Mouse (Mus musculus) lung, adult 2 months (tissue): ENCODE measurements around the gene Malrd1.

Experiments used
- CTCF ChIP-seq: fragments of 200-500 bp; IDR thresholded peaks from 2 replicates; pipeline ENCODE4 v1.5.1; 2011; ENCODE audit warnings: mild to moderate bottlenecking, low read length, control low read depth; ENCODE audit not compliant: insufficient read depth
- POLR2A ChIP-seq: fragments of 200-500 bp; IDR thresholded peaks from 2 replicates; pipeline ENCODE4 v1.6.1; 2011; ENCODE audit warnings: low read depth, mild to moderate bottlenecking, control low read depth, low read length, borderline replicate concordance; ENCODE audit errors: extremely low read depth

- TF ChIP-seq CTCF: no peak
- TF ChIP-seq POLR2A: no peak
Measured at GRCm38 (mm10) chr2:16183158-16183557, 656.9 kb downstream of the Malrd1 start.
